Mouse (Mus musculus): Measurements from ENCODE around the gene Eif3b. TPM values are rescaled to one million over a fixed set of nuclear protein-coding genes. Genes with fewer than 3 reads are reported as not detected.

The Eif3b gene
- 94.0 and 113 TPM in 2 replicates for polyA plus RNA-seq (2012; ENCODE audit: low replicate concordance)

GRCm38 (mm10) chr5:140418489-140419441, at the start of gene Eif3b:
Gene Eif3b (plus strand): TSS chr5:140419328.

DNA sequence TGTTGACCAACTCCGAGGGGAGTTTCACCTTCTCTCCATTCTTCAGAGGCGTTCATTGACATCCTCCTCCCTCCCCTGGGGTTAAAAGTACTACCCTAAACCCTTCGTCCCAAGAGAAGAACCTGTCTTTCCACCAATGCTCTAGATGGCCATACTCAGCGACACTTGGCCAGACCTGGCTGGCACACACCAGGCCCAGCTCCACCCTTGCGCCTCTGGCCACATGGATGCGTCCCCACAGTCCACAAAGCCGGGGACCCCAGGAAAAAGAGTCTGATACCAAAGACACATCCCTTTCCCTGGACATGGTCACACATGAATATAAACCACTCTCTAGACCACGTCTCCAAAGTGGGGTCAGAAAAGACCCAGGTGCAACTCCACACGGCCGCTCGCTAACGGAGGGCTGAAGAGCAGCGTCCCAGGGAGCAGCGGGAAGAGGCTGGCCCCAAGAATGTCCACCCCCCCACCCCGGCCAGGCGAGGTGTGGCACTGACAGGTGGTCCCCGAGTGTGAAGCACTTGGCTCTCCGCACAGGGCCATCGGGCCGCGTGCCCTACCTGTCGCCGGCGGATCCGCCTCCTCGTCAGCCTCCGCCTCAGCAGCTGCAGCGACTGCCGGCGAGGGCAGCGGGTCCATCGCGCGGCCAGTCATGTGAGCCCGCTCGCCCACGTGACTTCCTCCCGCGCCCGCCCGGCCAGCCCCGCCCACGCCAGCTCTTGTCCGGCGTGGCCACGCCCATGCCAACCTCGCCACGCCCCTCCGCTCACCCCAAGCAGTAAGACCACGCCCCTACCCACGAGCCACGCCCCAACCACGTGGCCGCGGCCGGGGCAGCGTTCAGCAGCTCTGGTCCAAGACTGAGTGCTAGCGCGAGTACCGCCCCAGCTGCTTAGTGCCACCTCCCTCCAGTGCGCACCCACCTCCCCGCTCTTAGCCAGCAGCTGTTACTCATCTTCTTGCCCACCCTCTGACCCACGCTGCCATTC, 30.2 kb upstream of the Eif3b start, which contains the start of gene Snx8:
Gene Snx8, minus strand, starts transcription at position 675 of the 989 bp plus-strand sequence.

GRCm38 (mm10) chr5:140445345-140445744, 26.2 kb downstream of the Eif3b start, which contains the start of gene Gm4869:
Gene Gm4869 (plus strand): TSS chr5:140445645.

Other genes starting within 250 kb of the Eif3b start
- gene Mad1l1, start 97.8 kb upstream of the Eif3b start, polyA plus RNA-seq (2012; ENCODE audit: low replicate concordance) = 9.8 and 12.7 TPM in 2 replicates
- 2.6 and 12.1 TPM in 2 replicates for gene Nudt1, start 97.7 kb upstream of the Eif3b start, polyA plus RNA-seq (2012; ENCODE audit: low replicate concordance)
- gene Mrm2, start 87.4 kb upstream of the Eif3b start, polyA plus RNA-seq (2012; ENCODE audit: low replicate concordance) = 4.8 and 7.4 TPM in 2 replicates
- gene Snx8, start 30.1 kb upstream of the Eif3b start, polyA plus RNA-seq (2012; ENCODE audit: low replicate concordance) = 30.4 and 38.9 TPM in 2 replicates
- 0.15 and 0.17 TPM in 2 replicates for gene Gm4869, start 26.3 kb downstream of the Eif3b start, polyA plus RNA-seq (2012; ENCODE audit: low replicate concordance)
- 15.5 and 23.9 TPM in 2 replicates for gene Chst12, start 86.2 kb downstream of the Eif3b start, polyA plus RNA-seq (2012; ENCODE audit: low replicate concordance)
- 0.66 TPM in 1 of 2 replicates, not detected in the other for gene Grifin, start 145.7 kb downstream of the Eif3b start, polyA plus RNA-seq (2012; ENCODE audit: low replicate concordance)
- 56.9 and 84.0 TPM in 2 replicates for gene Lfng, start 188.0 kb downstream of the Eif3b start, polyA plus RNA-seq (2012; ENCODE audit: low replicate concordance)
- 131 and 156 TPM in 2 replicates for gene Ttyh3, start 229.7 kb downstream of the Eif3b start, polyA plus RNA-seq (2012; ENCODE audit: low replicate concordance)